Mouse (Mus musculus) kidney, postnatal 10 days (tissue): ENCODE measurements around the gene Pipox.

Source experiments
- DNase-seq: peaks from one replicate; pipeline ENCODE4 v3.0.0; 2021; ENCODE audit warnings: mixed read lengths

The Pipox gene

DNA sequence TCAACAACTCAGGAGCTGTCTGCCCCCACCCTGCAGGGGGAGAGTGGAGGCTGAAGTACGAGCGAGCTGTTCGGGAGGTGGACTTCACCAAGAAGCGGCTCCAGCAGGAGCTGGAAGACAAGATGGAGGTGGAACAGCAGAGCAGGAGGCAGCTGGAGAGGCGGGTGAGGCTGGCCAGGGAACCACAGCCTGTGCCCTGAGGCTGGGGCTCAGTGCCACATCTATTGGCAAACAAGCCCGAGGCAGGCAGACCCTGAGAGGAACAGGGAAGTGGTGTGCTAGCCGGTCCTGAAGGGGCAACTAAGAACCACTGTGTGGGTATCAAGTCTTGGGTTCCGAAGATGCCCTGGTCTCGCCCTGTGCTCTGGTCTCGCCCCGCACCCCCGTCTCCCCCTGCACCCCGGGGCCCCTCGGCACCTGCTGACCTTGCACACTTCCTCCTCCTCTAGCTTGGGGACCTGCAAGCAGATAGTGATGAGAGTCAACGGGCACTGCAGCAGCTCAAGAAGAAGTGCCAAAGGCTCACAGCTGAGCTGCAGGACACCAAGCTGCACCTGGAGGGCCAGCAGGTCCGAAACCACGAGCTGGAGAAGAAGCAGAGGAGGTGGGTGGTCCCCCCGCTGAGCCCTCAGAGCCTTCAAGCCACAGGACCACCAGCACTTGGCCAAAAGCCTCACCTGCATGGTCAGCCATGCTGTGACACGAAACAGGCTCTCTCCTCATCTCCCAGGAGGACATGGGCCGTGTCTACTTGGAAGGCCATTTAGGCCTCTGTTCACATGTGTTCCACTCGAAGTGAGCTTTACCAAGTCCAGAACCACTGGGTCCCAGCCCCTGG, 50.6 kb downstream of the Pipox start:
- DNase-seq, result no peak

DNA sequence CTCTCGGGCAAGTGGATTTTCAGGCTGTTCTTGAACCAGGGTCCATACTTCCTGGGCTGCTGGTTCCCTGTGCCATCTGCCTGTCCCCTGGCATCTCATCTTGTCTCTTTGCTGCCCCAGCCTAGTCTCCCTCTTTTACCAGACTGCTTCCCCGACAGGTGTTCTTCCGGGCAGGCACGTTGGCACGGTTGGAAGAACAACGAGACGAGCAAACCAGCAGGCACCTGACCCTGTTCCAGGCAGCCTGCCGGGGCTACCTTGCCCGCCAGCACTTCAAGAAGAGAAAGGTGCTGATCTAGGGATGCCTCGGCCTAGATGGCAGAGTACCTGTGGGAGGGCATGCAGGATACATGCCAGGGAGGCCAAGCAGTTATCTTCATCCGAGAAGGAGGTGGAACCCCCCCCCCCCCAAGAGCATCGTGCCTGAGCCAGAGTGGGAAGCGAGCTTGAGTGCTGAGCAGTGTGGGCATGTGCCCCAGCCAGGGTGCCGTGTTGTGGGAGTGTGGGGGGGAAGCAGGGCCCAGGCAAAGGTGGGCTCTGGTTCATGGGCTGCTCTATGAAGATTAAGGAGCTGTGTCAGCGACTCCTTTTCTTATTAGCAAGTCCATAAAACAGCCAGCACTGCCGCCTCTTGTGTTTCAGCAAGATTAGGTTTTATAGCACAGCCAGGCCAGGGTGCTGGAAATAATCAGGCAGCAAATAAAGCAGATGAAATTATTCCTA, 53.2 kb downstream of the Pipox start:
- no peak for DNase-seq

- no peak for DNase-seq
Measured at GRCm38 (mm10) chr11:77837856-77838255, 56.0 kb downstream of the Pipox start.

- peak; percentile 53 for DNase-seq
Measured at GRCm38 (mm10) chr11:77836751-77837150, 57.1 kb downstream of the Pipox start.

GRCm38 (mm10) chr11:77836290-77836689, 57.6 kb downstream of the Pipox start:
- DNase-seq, result no peak

GRCm38 (mm10) chr11:77835109-77835508, 58.8 kb downstream of the Pipox start:
- no peak for DNase-seq

DNA sequence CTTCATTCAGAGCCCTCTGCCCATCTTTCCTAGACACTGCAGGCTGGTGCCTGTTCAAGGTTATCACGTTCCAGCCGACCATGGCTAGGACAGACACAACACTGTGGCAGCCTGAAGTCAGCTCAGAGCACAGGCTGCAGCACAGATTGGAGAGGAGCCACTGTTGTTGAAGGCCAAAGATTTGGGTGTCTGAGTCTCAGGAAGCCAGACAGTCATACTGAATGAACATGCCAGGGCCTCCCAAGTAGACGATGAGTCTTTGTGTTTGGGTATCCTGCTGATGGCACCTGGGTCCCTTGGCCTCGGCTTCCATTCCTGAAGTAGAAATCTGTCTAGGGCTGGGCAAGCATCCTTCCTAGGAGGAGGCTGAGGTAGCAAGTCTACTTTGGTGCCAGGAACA, 61.4 kb downstream of the Pipox start:
- no peak for DNase-seq

- DNase-seq, result no peak
Measured at GRCm38 (mm10) chr11:77830875-77831274, 63.0 kb downstream of the Pipox start.
